Mouse (Mus musculus): ENCODE results near the gene Dhx33. TPM values are rescaled to one million over a fixed set of nuclear protein-coding genes. Genes with fewer than 3 reads are reported as not detected.

Dhx33 gene
- total and polyA plus RNA-seq, 3 experiments, result 8.5 to 12.9 (median 10.2) TPM

- no peaks in the 10 kb centered on the region for H3K79me2 ChIP-seq (replicated peaks; ENCODE audit: control insufficient read depth, insufficient read depth, low read length)
- TF ChIP-seq CTCF (IDR thresholded peaks at IDR 0.05) (no peak), EP300 (IDR thresholded peaks at IDR 0.05; ENCODE audit: insufficient read depth, low read depth, low read length) (no peak), POLR2A (IDR thresholded peaks at IDR 0.05; ENCODE audit: insufficient read depth, low read depth, low read length) (no peak)
- no peak overlapping the region for H3K9ac ChIP-seq (ENCODE audit: low read depth, low read length)
- intact Hi-C loops (cut with DNase I), result no loop called here
- H3K27me3 ChIP-seq (ENCODE audit: control insufficient read depth, insufficient read depth, low read length), result no peaks in the 10 kb centered on the region
- no peak overlapping the region for H3K4me3 ChIP-seq
- peak in 1 of 2 experiments; percentile 7 for DNase-seq
- no peaks in the 10 kb centered on the region for H3K4me1 ChIP-seq (ENCODE audit: control insufficient read depth, insufficient read depth, low read length)
- no peak overlapping the region for H3K27ac ChIP-seq
- WGBS, result 77% methylated on average over 4 of the region's 4 CpGs
- peaks cover 19% of the 10 kb centered on the region for H3K36me3 ChIP-seq (ENCODE audit: control insufficient read depth, insufficient read depth, low read length)
These were observed 59.1 kb downstream of the Dhx33 start for GRCm38 (mm10) chr11:70944935-70945817.

GRCm38 (mm10) chr11:70943651-70944050 lies 60.6 kb downstream of the Dhx33 start:
- WGBS, result 78% methylated on average over 7 of the region's 7 CpGs
- no peaks in the 10 kb centered on the region for H3K4me1 ChIP-seq (ENCODE audit: control insufficient read depth, insufficient read depth, low read length)
- DNase-seq, result no peak
- H3K27me3 ChIP-seq (ENCODE audit: control insufficient read depth, insufficient read depth, low read length), result no peaks in the 10 kb centered on the region
- H3K79me2 ChIP-seq (replicated peaks; ENCODE audit: control insufficient read depth, insufficient read depth, low read length), result no peaks in the 10 kb centered on the region
- H3K4me3 ChIP-seq, result no peak overlapping the region
- H3K36me3 ChIP-seq (ENCODE audit: control insufficient read depth, insufficient read depth, low read length), result peaks cover 17% of the 10 kb centered on the region
- H3K9ac ChIP-seq (ENCODE audit: low read depth, low read length), result no peak overlapping the region
- no peak for TF ChIP-seq CTCF (IDR thresholded peaks at IDR 0.05)
- TF ChIP-seq POLR2A (IDR thresholded peaks at IDR 0.05; ENCODE audit: insufficient read depth, low read depth, low read length), result no peak
- TF ChIP-seq EP300 (IDR thresholded peaks at IDR 0.05; ENCODE audit: insufficient read depth, low read depth, low read length), result no peak
- intact Hi-C loops (cut with DNase I), result no loop called here
- no peak overlapping the region for H3K27ac ChIP-seq

- 100% methylated on average over 1 of the region's 1 CpGs for WGBS
- Histone ChIP-seq H3K36me3 (ENCODE audit: control insufficient read depth, insufficient read depth, low read length) (peaks cover 17% of the 10 kb centered on the region), H3K4me3 (no peak overlapping the region), H3K4me1 (ENCODE audit: control insufficient read depth, insufficient read depth, low read length) (no peaks in the 10 kb centered on the region), H3K27me3 (ENCODE audit: control insufficient read depth, insufficient read depth, low read length) (no peaks in the 10 kb centered on the region), H3K79me2 (replicated peaks; ENCODE audit: control insufficient read depth, insufficient read depth, low read length) (no peaks in the 10 kb centered on the region), H3K27ac (no peak overlapping the region), H3K9ac (ENCODE audit: low read depth, low read length) (no peak overlapping the region)
- no peak for TF ChIP-seq CTCF (IDR thresholded peaks at IDR 0.05)
- TF ChIP-seq EP300 (IDR thresholded peaks at IDR 0.05; ENCODE audit: insufficient read depth, low read depth, low read length), result no peak
- TF ChIP-seq POLR2A (IDR thresholded peaks at IDR 0.05; ENCODE audit: insufficient read depth, low read depth, low read length), result no peak
- DNase-seq, result no peak
- intact Hi-C loops (cut with DNase I), result no loop called here
These were observed 61.6 kb downstream of the Dhx33 start for GRCm38 (mm10) chr11:70942596-70942995.

- DNase-seq, result no peak
- Histone ChIP-seq H3K79me2 (replicated peaks; ENCODE audit: control insufficient read depth, insufficient read depth, low read length) (no peaks in the 10 kb centered on the region), H3K9ac (ENCODE audit: low read depth, low read length) (no peak overlapping the region), H3K27me3 (ENCODE audit: control insufficient read depth, insufficient read depth, low read length) (no peaks in the 10 kb centered on the region), H3K36me3 (ENCODE audit: control insufficient read depth, insufficient read depth, low read length) (peaks cover 2% of the 10 kb centered on the region; the same call in 1 of the 2 replicates), H3K27ac (no peak overlapping the region), H3K4me1 (ENCODE audit: control insufficient read depth, insufficient read depth, low read length) (no peaks in the 10 kb centered on the region), H3K4me3 (no peak overlapping the region)
- 96% methylated on average over 7 of the region's 7 CpGs for WGBS
- intact Hi-C loops (cut with DNase I), result no loop called here
- TF ChIP-seq POLR2A (IDR thresholded peaks at IDR 0.05; ENCODE audit: insufficient read depth, low read depth, low read length) (no peak), CTCF (IDR thresholded peaks at IDR 0.05) (no peak), EP300 (IDR thresholded peaks at IDR 0.05; ENCODE audit: insufficient read depth, low read depth, low read length) (no peak)
These were observed 68.9 kb downstream of the Dhx33 start for GRCm38 (mm10) chr11:70935316-70935715.

Other genes with a start within 250 kb of the Dhx33 start
- 1 to 10 TPM; 7.5 to 8.5 TPM for gene Zfp3, start 240.2 kb downstream of the Dhx33 start, total RNA-seq (2021)
- 1.5 and 3.5 TPM in 2 replicates for gene Zfp3, start 240.2 kb downstream of the Dhx33 start, polyA plus RNA-seq (2012; rRNA removed)
- gene Scimp, start 191.9 kb downstream of the Dhx33 start, total RNA-seq (2021), result under 1 TPM; 0.27 to 0.70 TPM
- 0.84 and 1.00 TPM in 2 replicates for gene Scimp, start 191.9 kb downstream of the Dhx33 start, polyA plus RNA-seq (2012; rRNA removed)
- 10 to 100 TPM; 36.0 to 37.2 TPM for gene Rabep1, start 159.7 kb downstream of the Dhx33 start, total RNA-seq (2021)
- gene Rabep1, start 159.7 kb downstream of the Dhx33 start, polyA plus RNA-seq (2012; rRNA removed), result 3.7 and 7.7 TPM in 2 replicates
- gene Nup88, start 34.5 kb downstream of the Dhx33 start, total RNA-seq (2021), result 10 to 100 TPM; 47.3 TPM
- gene Nup88, start 34.5 kb downstream of the Dhx33 start, polyA plus RNA-seq (2012; rRNA removed), result 24.4 and 42.4 TPM in 2 replicates
- 10 to 100 TPM; 13.8 to 16.3 TPM for gene Rpain, start 34.2 kb downstream of the Dhx33 start, total RNA-seq (2021)
- gene Rpain, start 34.2 kb downstream of the Dhx33 start, polyA plus RNA-seq (2012; rRNA removed), result 14.8 and 28.1 TPM in 2 replicates
- gene C1qbp, start 21.4 kb downstream of the Dhx33 start, total RNA-seq (2021), result 100 to 1,000 TPM; 195 to 216 TPM
- gene C1qbp, start 21.4 kb downstream of the Dhx33 start, polyA plus RNA-seq (2012; rRNA removed), result 99.0 and 122 TPM in 2 replicates
- gene Mis12, start 15.2 kb upstream of the Dhx33 start, total RNA-seq (2021), result 1 to 10 TPM; 7.5 to 9.2 TPM
- gene Mis12, start 15.2 kb upstream of the Dhx33 start, polyA plus RNA-seq (2012; rRNA removed), result 3.4 and 4.5 TPM in 2 replicates
- gene Derl2, start 15.4 kb upstream of the Dhx33 start, total RNA-seq (2021), result 10 to 100 TPM; 35.8 to 42.2 TPM
- gene Derl2, start 15.4 kb upstream of the Dhx33 start, polyA plus RNA-seq (2012; rRNA removed), result 14.2 and 29.8 TPM in 2 replicates
- gene 6330403K07Rik, start 29.1 kb upstream of the Dhx33 start, total RNA-seq (2021), result under 1 TPM; 0.31 to 0.59 TPM
- gene 6330403K07Rik, start 29.1 kb upstream of the Dhx33 start, polyA plus RNA-seq (2012; rRNA removed), result 0.47 and 0.56 TPM in 2 replicates
- 1 to 10 TPM; 1.1 to 1.2 TPM for gene Nlrp1a, start 140.3 kb upstream of the Dhx33 start, total RNA-seq (2021)
- gene Nlrp1a, start 140.3 kb upstream of the Dhx33 start, polyA plus RNA-seq (2012; rRNA removed), result 0.04 TPM in 1 of 2 replicates, not detected in the other
- under 1 TPM; 0.11 to 0.23 TPM for gene Nlrp1b, start 226.3 kb upstream of the Dhx33 start, total RNA-seq (2021)
- gene Nlrp1b, start 226.3 kb upstream of the Dhx33 start, polyA plus RNA-seq (2012; rRNA removed), result 0.15 and 0.18 TPM in 2 replicates

Data from heart, adult 2 months (tissue).